ENCODE assay signal across 19 mouse cellular contexts in the genomic region with DNA sequence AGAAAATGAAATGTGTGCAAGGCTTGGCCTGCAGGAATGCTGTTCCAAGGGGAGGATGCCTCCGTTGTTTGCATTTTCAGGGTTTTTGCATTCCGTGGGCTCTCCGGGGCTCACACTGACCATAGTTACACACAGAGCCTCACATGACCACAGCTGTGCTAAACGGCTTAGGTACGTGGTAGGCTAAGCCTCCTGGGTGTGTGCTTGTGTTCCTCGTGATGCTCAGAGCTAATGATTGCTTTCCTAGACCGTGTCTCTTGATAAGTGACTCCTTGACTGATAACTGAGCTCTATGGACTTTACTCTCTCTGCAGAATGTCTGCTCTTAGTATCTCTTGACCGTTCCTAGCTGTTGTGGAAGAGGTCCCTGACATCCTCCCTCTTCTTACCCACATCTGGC.
"Had no signal": no experiment of that assay in that cellular context is flagged by ENCODE, and none has a peak within 500 bp of the region (broad histone marks: within the 10 kb centered on the region; RNA-seq: fewer than 3 reads in every experiment).

No protein-coding gene starts in this region.

- DNase-seq: kidney, adult 2 months; kidney, postnatal 14 days; layer of hippocampus, postnatal 36 days; liver, embryonic 13.5 days; lung, adult 2 months; lung, postnatal 36 days; right cerebral cortex, adult 18-20 months; right cerebral cortex, postnatal 14 days; right cerebral cortex, postnatal 4 days; thymus, adult 18-20 months; thymus, postnatal 36 days had no signal

- H3K27ac ChIP-seq: kidney, embryonic 15.5 days; left cerebral cortex, adult 2 months; liver, embryonic 13.5 days; midbrain, embryonic 10.5 days; midbrain, embryonic 15.5 days; neural tube, embryonic 12.5 days; neural tube, embryonic 15.5 days had no signal

- H3K4me2 ChIP-seq: kidney, embryonic 15.5 days; liver, embryonic 13.5 days; midbrain, embryonic 15.5 days; neural tube, embryonic 12.5 days; neural tube, embryonic 15.5 days had no signal

- H3K36me3 ChIP-seq: kidney, embryonic 15.5 days; liver, embryonic 13.5 days; midbrain, embryonic 10.5 days; midbrain, embryonic 15.5 days; neural tube, embryonic 12.5 days; neural tube, embryonic 15.5 days had no signal

- H3K9ac ChIP-seq: kidney, embryonic 15.5 days; liver, embryonic 13.5 days; midbrain, embryonic 15.5 days; neural tube, embryonic 12.5 days; neural tube, embryonic 15.5 days had no signal

- H3K4me3 ChIP-seq: kidney, embryonic 15.5 days; left cerebral cortex, adult 2 months; liver, embryonic 13.5 days; megakaryocyte, embryonic 14.5 days; midbrain, embryonic 10.5 days; midbrain, embryonic 15.5 days; neural tube, embryonic 12.5 days; neural tube, embryonic 15.5 days had no signal

- H3K9me3 ChIP-seq: kidney, embryonic 15.5 days; liver, embryonic 13.5 days; midbrain, embryonic 10.5 days; midbrain, embryonic 15.5 days; neural tube, embryonic 12.5 days; neural tube, embryonic 15.5 days had no signal

- H3K4me1 ChIP-seq: liver, embryonic 13.5 days; midbrain, embryonic 10.5 days; midbrain, embryonic 15.5 days; neural tube, embryonic 12.5 days; neural tube, embryonic 15.5 days had no signal

- ATAC-seq: lung, postnatal 0 days; midbrain, embryonic 15.5 days had no signal

- H3K27me3 ChIP-seq: liver, embryonic 13.5 days; megakaryocyte, embryonic 14.5 days; midbrain, embryonic 15.5 days; neural tube, embryonic 12.5 days; neural tube, embryonic 15.5 days had no signal
